Mouse (Mus musculus) hindbrain, embryonic 14.5 days (tissue): ENCODE measurements around the gene Zfp512b. TPM values are rescaled to one million over a fixed set of nuclear protein-coding genes. Genes with fewer than 3 reads are reported as not detected.

Experiments
- ATAC-seq: fragments of 200-750 bp; cut with Nextera tagmentation; 2 replicates; pipeline ENCODE4 v1.8.0; 2017; ENCODE audit warnings: moderate number of reproducible peaks, mild to moderate bottlenecking, moderate TSS enrichment, moderate library complexity; ENCODE audit not compliant: low FRiP score
- DNase-seq: peaks from one replicate; pipeline ENCODE4 v3.0.0-alpha.2; 2015; ENCODE audit warnings: low spot score
- H3K27ac ChIP-seq: fragments of 300-500 bp; sonication (generic); 2 replicates; pipeline ENCODE4 v1.5.1; 2014; ENCODE audit warnings: mild to moderate bottlenecking, moderate library complexity
- H3K27me3 ChIP-seq: fragments of 300-500 bp; sonication (generic); 2 replicates; pipeline ENCODE4 v1.6.1; 2014; ENCODE audit warnings: mild to moderate bottlenecking, low read length, mixed read lengths; ENCODE audit not compliant: control insufficient read depth, insufficient read depth
- H3K36me3 ChIP-seq: fragments of 300-500 bp; sonication (generic); replicated peaks from 2 replicates; pipeline ENCODE4 v1.6.1; 2014; ENCODE audit not compliant: control insufficient read depth, insufficient read depth
- H3K4me1 ChIP-seq: fragments of 300-500 bp; sonication (generic); replicated peaks from 2 replicates; pipeline ENCODE4 v1.6.1; 2014; ENCODE audit warnings: antibody characterized with exemption, low read length, mixed read lengths; ENCODE audit not compliant: control insufficient read depth, insufficient read depth
- H3K4me2 ChIP-seq: fragments of 300-500 bp; sonication (generic); replicated peaks from 2 replicates; pipeline ENCODE4 v1.6.1; 2014; ENCODE audit warnings: mild to moderate bottlenecking, moderate library complexity
- H3K4me3 ChIP-seq: fragments of 300-500 bp; sonication (generic); replicated peaks from 2 replicates; pipeline ENCODE4 v1.5.1; 2014; ENCODE audit warnings: mild to moderate bottlenecking, low read length
- H3K9ac ChIP-seq: fragments of 300-500 bp; sonication (generic); 2 replicates; pipeline ENCODE4 v1.6.1; 2014
- H3K9me3 ChIP-seq: fragments of 300-500 bp; sonication (generic); 2 replicates; pipeline ENCODE4 v1.6.1; 2016; ENCODE audit warnings: low read length; ENCODE audit not compliant: control insufficient read depth
- WGBS: fragments of 180-500 bp; shearing (Covaris S2); extraction: QIAGEN DNeasy Blood & Tissue Kit; methylation state at CpG from one replicate; pipeline ENCODE4 v1.1.7; 2014; 5-methylcytosine and 5-hydroxymethylcytosine counted together
- polyA plus RNA-seq: library from polyadenylated mRNA; unstranded; fragments of >200 nt; fragmentation: Nextera tagmentation; extraction: Ambion mirVana; gene quantifications from 2 replicates; pipeline ENCODE4 v1.2.1, GENCODE M21; 2014

The Zfp512b gene
- polyA plus RNA-seq: 68.3 and 86.2 TPM in 2 replicates

DNA sequence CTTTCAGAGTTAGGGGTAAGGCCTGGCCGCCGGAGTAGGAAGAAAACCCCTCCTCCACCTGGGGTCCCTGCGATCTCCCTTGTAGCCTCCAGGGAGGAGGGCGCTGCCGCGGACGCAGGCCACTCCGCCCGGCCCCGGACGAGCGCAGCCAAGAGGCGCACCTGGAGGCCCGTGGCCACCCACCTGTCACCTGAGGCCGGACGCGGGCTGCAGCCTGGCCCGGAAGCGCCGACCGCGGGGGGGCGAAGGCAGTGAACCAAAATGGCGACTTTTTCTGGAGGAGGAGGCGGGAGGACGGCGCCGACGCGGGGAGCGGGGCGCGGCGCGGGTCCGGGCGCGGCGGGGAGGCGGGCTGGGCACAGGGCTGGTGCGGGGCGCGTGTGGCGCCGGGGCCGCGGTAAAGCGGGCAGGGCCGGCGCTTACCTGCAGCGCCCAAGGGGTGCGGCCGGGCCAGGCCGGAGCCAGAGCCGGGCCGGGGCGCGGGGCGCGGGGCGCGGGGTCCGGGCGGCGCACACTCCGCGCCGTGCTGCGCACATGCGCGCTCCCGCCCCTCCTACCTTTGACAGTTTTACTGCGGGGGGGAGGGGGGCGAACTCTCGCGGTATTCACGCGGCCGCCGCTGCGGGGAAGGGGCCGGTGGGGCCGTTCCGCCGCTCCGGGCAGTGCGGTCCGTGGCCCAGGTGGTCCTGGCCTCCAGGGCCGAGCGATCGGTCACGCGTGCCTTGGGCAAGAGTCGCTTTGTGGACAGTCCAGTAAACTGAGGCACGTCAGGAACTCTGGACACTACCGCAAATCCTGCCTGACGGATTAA, at the start of gene Zfp512b:
Gene Zfp512b (minus strand): TSS at position 573 of the 811 bp plus-strand sequence.
- Histone ChIP-seq H3K4me1 (peaks cover 14% of the 10 kb centered on the region), H3K36me3 (peaks cover 50% of the 10 kb centered on the region), H3K4me2 (peak within 1 kb of the TSS; percentile 73), H3K27ac (peak within 1 kb of the TSS; percentile 90), H3K4me3 (peak within 1 kb of the TSS; percentile 96), H3K9ac (peak within 1 kb of the TSS; percentile 97), H3K9me3 (no peaks in the 10 kb centered on the region), H3K27me3 (no peaks in the 10 kb centered on the region)
- DNase-seq (peak; percentile 78), ATAC-seq (peak; percentile 88)
- WGBS: under 1% methylated on average over 65 of the region's 97 CpGs

GRCm38 (mm10) chr2:181635865-181636264, 43.3 kb upstream of the Zfp512b start:
- no peaks in the 10 kb centered on the region for H3K4me1 ChIP-seq
- no peak for ATAC-seq
- no peak overlapping the region for H3K9ac ChIP-seq
- no peak for DNase-seq
- H3K36me3 ChIP-seq: peaks cover 86% of the 10 kb centered on the region
- no peak overlapping the region for H3K4me3 ChIP-seq
- no peaks in the 10 kb centered on the region for H3K27me3 ChIP-seq
- no peak overlapping the region for H3K27ac ChIP-seq
- 97% methylated on average over 3 of the region's 3 CpGs for WGBS
- H3K9me3 ChIP-seq: no peaks in the 10 kb centered on the region
- H3K4me2 ChIP-seq: no peak overlapping the region

GRCm38 (mm10) chr2:181632624-181633023, 40.0 kb upstream of the Zfp512b start:
- WGBS: 97% methylated on average over 6 of the region's 6 CpGs
- Histone ChIP-seq H3K4me1 (no peaks in the 10 kb centered on the region), H3K27me3 (no peaks in the 10 kb centered on the region), H3K36me3 (peaks cover 72% of the 10 kb centered on the region), H3K4me2 (no peak overlapping the region), H3K9ac (no peak overlapping the region), H3K9me3 (no peaks in the 10 kb centered on the region), H3K27ac (no peak overlapping the region), H3K4me3 (no peak overlapping the region)
- no peak for ATAC-seq
- no peak for DNase-seq

- no peaks in the 10 kb centered on the region for H3K9me3 ChIP-seq
- DNase-seq (no peak), ATAC-seq (no peak)
- no peak overlapping the region for H3K9ac ChIP-seq
- H3K36me3 ChIP-seq: peaks cover 70% of the 10 kb centered on the region
- no peak overlapping the region for H3K4me3 ChIP-seq
- H3K4me1 ChIP-seq: no peaks in the 10 kb centered on the region
- no peak overlapping the region for H3K27ac ChIP-seq
- no peaks in the 10 kb centered on the region for H3K27me3 ChIP-seq
- no peak overlapping the region for H3K4me2 ChIP-seq
Measured at GRCm38 (mm10) chr2:181628471-181628870, 35.9 kb upstream of the Zfp512b start.

- DNase-seq: no peak
- Histone ChIP-seq H3K4me1 (no peaks in the 10 kb centered on the region), H3K4me3 (no peak overlapping the region), H3K4me2 (no peak overlapping the region), H3K9ac (no peak overlapping the region), H3K27me3 (no peaks in the 10 kb centered on the region), H3K9me3 (no peaks in the 10 kb centered on the region), H3K36me3 (peaks cover 85% of the 10 kb centered on the region), H3K27ac (no peak overlapping the region)
- no peak for ATAC-seq
Measured at GRCm38 (mm10) chr2:181623401-181623800, 30.8 kb upstream of the Zfp512b start.

GRCm38 (mm10) chr2:181618761-181619495, 26.3 kb upstream of the Zfp512b start:
- H3K27me3 ChIP-seq: no peaks in the 10 kb centered on the region
- H3K4me1 ChIP-seq: no peaks in the 10 kb centered on the region
- ATAC-seq (no peak), DNase-seq (no peak)
- no peak overlapping the region for H3K4me2 ChIP-seq
- H3K9ac ChIP-seq: no peak overlapping the region
- 87% methylated on average over 5 of the region's 5 CpGs for WGBS
- no peaks in the 10 kb centered on the region for H3K9me3 ChIP-seq
- H3K4me3 ChIP-seq: no peak overlapping the region
- H3K36me3 ChIP-seq: peaks cover 77% of the 10 kb centered on the region
- H3K27ac ChIP-seq: no peak overlapping the region

DNA sequence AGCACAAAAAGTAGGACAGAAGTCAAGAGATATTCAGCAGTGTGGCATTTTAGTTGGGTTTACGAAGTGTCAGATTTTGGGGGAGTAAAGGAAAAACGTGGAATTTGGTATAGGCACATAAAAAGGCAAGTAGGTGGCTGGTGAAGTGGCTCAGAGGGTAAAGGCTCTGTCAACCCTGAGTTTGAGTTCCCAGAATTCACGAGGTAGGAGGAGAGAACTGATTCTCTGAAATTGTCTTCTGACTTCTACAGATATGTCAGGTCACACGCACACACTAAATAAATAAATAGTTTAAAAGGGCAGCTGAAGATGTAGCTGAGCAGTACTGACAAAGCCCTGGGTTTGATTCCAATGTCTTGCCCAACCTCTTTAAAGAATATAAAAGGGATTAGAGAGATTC, 9.8 kb upstream of the Zfp512b start:
- ATAC-seq: no peak
- H3K4me2 ChIP-seq: peak overlapping the region; percentile 85
- H3K9ac ChIP-seq: peak overlapping the region; percentile 89; the same call in 1 of the 2 replicates
- H3K36me3 ChIP-seq: 0 out of 2 replicates have a peak, but pooled peaks cover 4% of the 10 kb centered on the region
- no peaks in the 10 kb centered on the region for H3K27me3 ChIP-seq
- peaks cover 41% of the 10 kb centered on the region for H3K4me1 ChIP-seq
- 85% methylated on average over 4 of the region's 4 CpGs for WGBS
- no peak for DNase-seq
- no peaks in the 10 kb centered on the region for H3K9me3 ChIP-seq
- peak overlapping the region; percentile 80; the same call in 1 of the 2 replicates for H3K4me3 ChIP-seq
- no peak overlapping the region for H3K27ac ChIP-seq

GRCm38 (mm10) chr2:181601751-181602145, 9.1 kb upstream of the Zfp512b start:
- no peak for ATAC-seq
- no peaks in the 10 kb centered on the region for H3K9me3 ChIP-seq
- H3K36me3 ChIP-seq: peaks cover 2% of the 10 kb centered on the region; the same call in 1 of the 2 replicates
- H3K27ac ChIP-seq: peak overlapping the region; percentile 84
- 30% methylated on average over 10 of the region's 10 CpGs for WGBS
- no peak for DNase-seq
- peak overlapping the region; percentile 80 for H3K4me3 ChIP-seq
- no peaks in the 10 kb centered on the region for H3K27me3 ChIP-seq
- H3K4me2 ChIP-seq: peak overlapping the region; percentile 85
- H3K9ac ChIP-seq: peak overlapping the region; percentile 89
- peaks cover 42% of the 10 kb centered on the region for H3K4me1 ChIP-seq
